Mouse (Mus musculus): ENCODE measurements around the gene Ggps1. TPM values are rescaled to one million over a fixed set of nuclear protein-coding genes. Genes with fewer than 3 reads are reported as not detected.

The Ggps1 gene
- polyA plus RNA-seq, 1 experiment from 2014 or later = 72.3 TPM

- ATAC-seq (ENCODE audit: low FRiP score, low read depth) = no peak
- Histone ChIP-seq H3K9me3 (no peaks in the 10 kb centered on the region), H3K36me3 (peaks cover 73% of the 10 kb centered on the region), H3K4me2 (no peak overlapping the region), H3K4me3 (no peak overlapping the region), H3K27ac (replicated peaks) (no peak overlapping the region), H3K9ac (no peak overlapping the region), H3K27me3 (no peaks in the 10 kb centered on the region), H3K4me1 (replicated peaks) (no peaks in the 10 kb centered on the region)
- 95% methylated on average over 5 of the region's 5 CpGs for WGBS
Observed at GRCm38 (mm10) chr13:14004999-14005398, 58.3 kb downstream of the Ggps1 start.

- no peaks in the 10 kb centered on the region for H3K27me3 ChIP-seq
- no peaks in the 10 kb centered on the region for H3K4me1 ChIP-seq (replicated peaks)
- no peak overlapping the region for H3K27ac ChIP-seq (replicated peaks)
- 88% methylated on average over 4 of the region's 4 CpGs for WGBS
- ATAC-seq (ENCODE audit: low FRiP score, low read depth) = no peak; the same call in 1 of the 2 replicates
- H3K36me3 ChIP-seq = peaks cover 73% of the 10 kb centered on the region
- H3K9ac ChIP-seq = no peak overlapping the region
- H3K4me3 ChIP-seq = no peak overlapping the region
- H3K9me3 ChIP-seq = no peaks in the 10 kb centered on the region
- H3K4me2 ChIP-seq = no peak overlapping the region
Observed at GRCm38 (mm10) chr13:14004086-14004485, 59.2 kb downstream of the Ggps1 start.

- H3K4me2 ChIP-seq = no peak overlapping the region
- no peaks in the 10 kb centered on the region for H3K4me1 ChIP-seq (replicated peaks)
- no peaks in the 10 kb centered on the region for H3K27me3 ChIP-seq
- no peaks in the 10 kb centered on the region for H3K9me3 ChIP-seq
- peaks cover 78% of the 10 kb centered on the region for H3K36me3 ChIP-seq
- no peak for ATAC-seq (ENCODE audit: low FRiP score, low read depth)
- no peak overlapping the region for H3K27ac ChIP-seq (replicated peaks)
- WGBS = 69% methylated on average over 2 of the region's 2 CpGs
- no peak overlapping the region for H3K9ac ChIP-seq
- H3K4me3 ChIP-seq = no peak overlapping the region
Observed at GRCm38 (mm10) chr13:14002706-14003105, 60.6 kb downstream of the Ggps1 start.

Other genes starting within 250 kb of the Ggps1 start
- 16.7 and 18.6 TPM in 2 replicates for gene B3galnt2, start 109.0 kb downstream of the Ggps1 start, polyA plus RNA-seq (2015; fragmentation: Nextera tagmentation; extraction: Ambion mirVana)
- gene Tbce, start 23.9 kb downstream of the Ggps1 start, polyA plus RNA-seq (2015; fragmentation: Nextera tagmentation; extraction: Ambion mirVana) = 101 and 102 TPM in 2 replicates
- 62.7 and 74.7 TPM in 2 replicates for gene Arid4b, start 256 bp downstream of the Ggps1 start, polyA plus RNA-seq (2015; fragmentation: Nextera tagmentation; extraction: Ambion mirVana)